Mouse (Mus musculus): Measurements from ENCODE around the gene Cylc2.

Cylc2 gene

DNA sequence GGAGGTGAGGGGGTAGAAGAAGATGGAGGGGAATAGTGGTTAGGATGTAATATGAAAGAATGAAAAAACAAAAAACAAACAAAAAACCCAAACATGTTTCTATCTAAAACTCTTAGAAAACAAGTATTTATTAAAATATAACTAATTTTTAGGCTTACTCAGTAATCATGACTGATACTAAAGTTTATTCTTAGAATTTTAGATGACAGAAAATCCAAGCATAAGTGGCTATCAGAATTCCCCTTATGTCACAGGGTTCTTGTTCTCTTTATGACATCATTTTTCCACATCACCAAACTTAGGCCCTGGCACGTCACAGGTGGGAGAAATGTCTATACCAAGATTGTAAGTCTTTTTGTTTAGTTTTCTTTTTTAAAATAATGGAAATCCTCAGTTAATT, at the start of gene Cylc2:
TSS of gene Cylc2 (plus strand) at position 301 of the 400 bp plus-strand sequence.
- no peak for DNase-seq (ENCODE audit: low spot score)

All from spleen, adult 12 weeks (tissue).